Comparison of ENCODE assay signal across 9 mouse cellular contexts in genomic region chr11:88193098-88193823, GRCm38 (mm10). TPM values are rescaled to one million over a fixed set of nuclear protein-coding genes. Genes with fewer than 3 reads are reported as not detected.
DNase-seq lines count a peak whose midpoint lies in the region; ATAC-seq and TF ChIP-seq lines count a peak whose summit lies in the region.
"Had no signal": no experiment of that assay in that cellular context is flagged by ENCODE, and none has a peak within 500 bp of the region (broad histone marks: within the 10 kb centered on the region; RNA-seq: fewer than 3 reads in every experiment).

No protein-coding gene starts in this region.

- H3K4me1 ChIP-seq in hindbrain, embryonic 11.5 days (replicated peaks; ENCODE audit: control insufficient read depth, insufficient read depth, low read length), result peaks cover 2% of the 10 kb centered on the region; the same call in 1 of the 2 replicates
- no peaks in the 10 kb centered on the region; the same call in 1 of the 2 replicates for H3K4me1 ChIP-seq in hindbrain, embryonic 16.5 days (ENCODE audit: control insufficient read depth, insufficient read depth, low read depth, low read length)
- peaks cover 0 to 10% of the 10 kb centered on the region in 2 experiments; a peak in 1 of 4 replicates for H3K4me1 ChIP-seq in ES-E14 (ENCODE audit: control insufficient read depth in 2 of 2, insufficient read depth in 2 of 2, low read length in 2 of 2, poor library complexity in 1 of 2)
- H3K4me1 ChIP-seq in embryonic facial prominence, embryonic 15.5 days, result peaks cover 52% of the 10 kb centered on the region
- H3K4me1 ChIP-seq in liver, embryonic 16.5 days (ENCODE audit: control insufficient read depth, low read depth, low read length), result no peaks in the 10 kb centered on the region; the same call in none of the 2 replicates

- peaks cover 28% of the 10 kb centered on the region for H3K27me3 ChIP-seq in hindbrain, embryonic 11.5 days (ENCODE audit: control insufficient read depth, insufficient read depth, low read length)
- peaks cover 30% of the 10 kb centered on the region for H3K27me3 ChIP-seq in hindbrain, embryonic 16.5 days (replicated peaks; ENCODE audit: control insufficient read depth, insufficient read depth, low read length)
- H3K27me3 ChIP-seq in embryonic facial prominence, embryonic 15.5 days, result peaks cover 33% of the 10 kb centered on the region
- H3K27me3 ChIP-seq in liver, embryonic 16.5 days (ENCODE audit: control insufficient read depth, insufficient read depth, low read depth, low read length), result peaks cover 53% of the 10 kb centered on the region
- H3K27me3 ChIP-seq: Patski had no signal

- H3K9ac ChIP-seq in hindbrain, embryonic 11.5 days (ENCODE audit: low read depth, low read length), result no peak overlapping the region
- no peak overlapping the region for H3K9ac ChIP-seq in hindbrain, embryonic 16.5 days (ENCODE audit: low read depth, low read length)
- peak overlapping the region; percentile 66 for H3K9ac ChIP-seq in ES-E14 (ENCODE audit: insufficient read depth, low read depth, low read length, poor library complexity, severe bottlenecking)
- H3K9ac ChIP-seq in embryonic facial prominence, embryonic 15.5 days, result no peak overlapping the region
- no peak overlapping the region for H3K9ac ChIP-seq in liver, embryonic 16.5 days (ENCODE audit: low read depth, low read length)

- no peak for ATAC-seq in hindbrain, embryonic 11.5 days (ENCODE audit: low FRiP score)
- no peak for ATAC-seq in hindbrain, embryonic 16.5 days
- ATAC-seq in embryonic facial prominence, embryonic 15.5 days (ENCODE audit: insufficient number of reproducible peaks, low FRiP score, low TSS enrichment, low read depth), result no peak
- peak; percentile 11; the same call in 1 of the 2 replicates for ATAC-seq in liver, embryonic 16.5 days (ENCODE audit: low read depth)
- ATAC-seq: Patski had no signal

- in situ Hi-C loops in ES-E14 (cut with MboI; ENCODE audit: low sequenced_read_pairs in 2 of 2, unreplicated experiment in 2 of 2), result no loop called here

- H3K36me3 ChIP-seq in hindbrain, embryonic 11.5 days (ENCODE audit: control insufficient read depth, insufficient read depth, low read length), result no peaks in the 10 kb centered on the region
- H3K36me3 ChIP-seq in hindbrain, embryonic 16.5 days (ENCODE audit: control insufficient read depth, insufficient read depth, low read length), result peaks cover 4% of the 10 kb centered on the region; the same call in 1 of the 2 replicates
- no peaks in the 10 kb centered on the region for H3K36me3 ChIP-seq in ES-E14 (ENCODE audit: control insufficient read depth, insufficient read depth, low read length, poor library complexity, severe bottlenecking)
- no peaks in the 10 kb centered on the region for H3K36me3 ChIP-seq in embryonic facial prominence, embryonic 15.5 days
- no peaks in the 10 kb centered on the region for H3K36me3 ChIP-seq in liver, embryonic 16.5 days (ENCODE audit: control insufficient read depth, insufficient read depth)

- no peaks in the 10 kb centered on the region for H3K9me3 ChIP-seq in hindbrain, embryonic 11.5 days (ENCODE audit: control insufficient read depth, low read length)
- no peaks in the 10 kb centered on the region for H3K9me3 ChIP-seq in hindbrain, embryonic 16.5 days (ENCODE audit: control insufficient read depth, low read length)
- H3K9me3 ChIP-seq in ES-E14 (ENCODE audit: control insufficient read depth, insufficient read depth, low read depth, low read length), result no peaks in the 10 kb centered on the region
- H3K9me3 ChIP-seq in embryonic facial prominence, embryonic 15.5 days (replicated peaks), result no peaks in the 10 kb centered on the region
- no peaks in the 10 kb centered on the region for H3K9me3 ChIP-seq in liver, embryonic 16.5 days (replicated peaks; ENCODE audit: control insufficient read depth, low read length)

- WGBS in hindbrain, embryonic 11.5 days, result 4% methylated on average over 34 of the region's 34 CpGs
- WGBS in hindbrain, embryonic 16.5 days, result 11% methylated on average over 34 of the region's 34 CpGs
- WGBS in embryonic facial prominence, embryonic 15.5 days, result 13% methylated on average over 34 of the region's 34 CpGs
- 3% methylated on average over 34 of the region's 34 CpGs for WGBS in liver, embryonic 16.5 days (ENCODE audit: insufficient replicate concordance)

- peak overlapping the region; percentile 20; the same call in 1 of the 2 replicates for H3K4me2 ChIP-seq in hindbrain, embryonic 11.5 days (replicated peaks; ENCODE audit: low read depth, low read length)
- H3K4me2 ChIP-seq in hindbrain, embryonic 16.5 days (ENCODE audit: low read length), result no peak overlapping the region
- 0 out of 2 replicates have a peak overlapping the region, but pooled peaks have one; percentile 2 for H3K4me2 ChIP-seq in embryonic facial prominence, embryonic 15.5 days (replicated peaks)
- H3K4me2 ChIP-seq in liver, embryonic 16.5 days (ENCODE audit: low read depth, low read length), result peak overlapping the region; percentile 38

- no peak overlapping the region for H3K27ac ChIP-seq in hindbrain, embryonic 11.5 days (ENCODE audit: low read depth, low read length)
- H3K27ac ChIP-seq in hindbrain, embryonic 16.5 days (ENCODE audit: low read depth, low read length), result no peak overlapping the region
- peak overlapping the region; percentile 76 for H3K27ac ChIP-seq in ES-E14 (ENCODE audit: insufficient read depth, low read depth, low read length, poor library complexity, severe bottlenecking)
- H3K27ac ChIP-seq in embryonic facial prominence, embryonic 15.5 days (replicated peaks), result no peak overlapping the region
- no peak overlapping the region for H3K27ac ChIP-seq in liver, embryonic 16.5 days (ENCODE audit: low read length)

- no peak for DNase-seq in hindbrain, embryonic 11.5 days (ENCODE audit: low spot score)
- no peak for DNase-seq in ES-E14 (ENCODE audit: low read depth, low spot score)
- DNase-seq in retina, embryonic 14.5 days (ENCODE audit: low spot score), result no peak
- DNase-seq in right cerebral cortex, adult 2 months (ENCODE audit: low spot score in 2 of 2), result no peak
- DNase-seq in adrenal gland, postnatal 10 days, result no peak

- H3K4me3 ChIP-seq in hindbrain, embryonic 11.5 days (ENCODE audit: low read depth, low read length), result peak overlapping the region; percentile 11; the same call in 1 of the 2 replicates
- H3K4me3 ChIP-seq in hindbrain, embryonic 16.5 days (ENCODE audit: low read length), result no peak overlapping the region
- peak overlapping the region; percentile 48 to 56 for H3K4me3 ChIP-seq in ES-E14 (ENCODE audit: insufficient read depth in 1 of 2, low read depth in 1 of 2, low read length in 2 of 2, poor library complexity in 1 of 2, severe bottlenecking in 1 of 2)
- peak overlapping the region; percentile 3; the same call in 1 of the 2 replicates for H3K4me3 ChIP-seq in embryonic facial prominence, embryonic 15.5 days (replicated peaks)
- peak overlapping the region; percentile 4 for H3K4me3 ChIP-seq in liver, embryonic 16.5 days (ENCODE audit: low read depth, low read length)

TF ChIP-seq in ES-E14, 5 proteins besides CTCF, POLR2A, EP300 and RAD21:
- TF ChIP-seq MAFK (IDR thresholded peaks at IDR 0.05; ENCODE audit: insufficient read depth, low read depth, low read length), result no peak
- TF ChIP-seq CHD2 (IDR thresholded peaks at IDR 0.05; ENCODE audit: low read depth, low read length), result no peak
- no peak for TF ChIP-seq HCFC1 (IDR thresholded peaks at IDR 0.05; ENCODE audit: borderline replicate concordance, insufficient read depth, low read length)
- no peak for TF ChIP-seq ZC3H11A (IDR thresholded peaks at IDR 0.05; ENCODE audit: borderline replicate concordance, low read depth, low read length)
- TF ChIP-seq ZNF384 (IDR thresholded peaks at IDR 0.05; ENCODE audit: low read depth, low read length), result no peak
TF ChIP-seq in ES-E14: peak in this region for 0.

RNA-seq across cellular contexts. Expression of gene Mrps23, which starts 10.9 kb away (rescaled TPM):
- polyA plus RNA-seq in hindbrain, embryonic 11.5 days (2014; fragmentation: Nextera tagmentation; extraction: Ambion mirVana), result 83.2 and 84.5 TPM in 2 replicates
- 61.1 and 68.8 TPM in 2 replicates for polyA plus RNA-seq in hindbrain, embryonic 16.5 days (2015; fragmentation: Nextera tagmentation; extraction: Ambion mirVana)
- total RNA-seq in ES-E14 (2012; rRNA removed), result 94.7 and 139 TPM in 2 replicates
- 58.4 and 61.6 TPM in 2 replicates for polyA plus RNA-seq in embryonic facial prominence, embryonic 15.5 days (2015; fragmentation: Nextera tagmentation; extraction: Ambion mirVana)
- polyA plus RNA-seq in liver, embryonic 16.5 days (2015; fragmentation: Nextera tagmentation; extraction: Ambion mirVana), result 23.5 and 26.1 TPM in 2 replicates
- 100 to 1,000 TPM; 175 to 192 TPM for total RNA-seq in adrenal gland, postnatal 10 days (2021)
